Mouse (Mus musculus) liver, adult 2 months (tissue): ENCODE measurements around the gene Hpd.
A peak's percentile ranks its signal among the peaks of the same experiment; 100 is the strongest.

Source experiments
- CTCF ChIP-seq: fragments of 200-500 bp; IDR thresholded peaks from 2 replicates; pipeline ENCODE4 v1.5.1; 2011; ENCODE audit warnings: low read depth, low read length, control low read depth
- POLR2A ChIP-seq: fragments of 200-500 bp; IDR thresholded peaks from 2 replicates; pipeline ENCODE4 v1.6.1; 2011; ENCODE audit warnings: low read length, control low read depth; ENCODE audit not compliant: insufficient read depth; ENCODE audit errors: extremely low read depth

- TF ChIP-seq CTCF (no peak), POLR2A (0 out of 2 replicates have a peak, but pooled peaks have one; percentile 69)
Measured at GRCm38 (mm10) chr5:123227762-123228523, 45.4 kb upstream of the Hpd start.
